Mouse (Mus musculus) megakaryocyte, adult 5-6 weeks (primary cell): ENCODE data around the gene Meox1. TPM values are rescaled to one million over a fixed set of nuclear protein-coding genes. Genes with fewer than 3 reads are reported as not detected.

ENCODE experiments used
- ATAC-seq: 2 replicates; pipeline ENCODE4 v1.8.0; 2016; ENCODE audit warnings: mild to moderate bottlenecking, inconsistent platforms; ENCODE audit not compliant: poor library complexity, severe bottlenecking
- total RNA-seq, 2 experiments: library from RNA; stranded (forward) in 1 of 2; stranded (reverse) in 1 of 2; fragments of 153-499, 151-499 nt in 1 of 2; fragments of 221-1000, 200-1000 nt in 1 of 2; gene quantifications; 2 replicates each; pipeline versions ENCODE4 v1.2.3 to v1.2.4; 2015 to 2017

Meox1 gene
- total RNA-seq, 2 experiments from 2014 or later: 0.15 TPM; not detected in 1

DNA sequence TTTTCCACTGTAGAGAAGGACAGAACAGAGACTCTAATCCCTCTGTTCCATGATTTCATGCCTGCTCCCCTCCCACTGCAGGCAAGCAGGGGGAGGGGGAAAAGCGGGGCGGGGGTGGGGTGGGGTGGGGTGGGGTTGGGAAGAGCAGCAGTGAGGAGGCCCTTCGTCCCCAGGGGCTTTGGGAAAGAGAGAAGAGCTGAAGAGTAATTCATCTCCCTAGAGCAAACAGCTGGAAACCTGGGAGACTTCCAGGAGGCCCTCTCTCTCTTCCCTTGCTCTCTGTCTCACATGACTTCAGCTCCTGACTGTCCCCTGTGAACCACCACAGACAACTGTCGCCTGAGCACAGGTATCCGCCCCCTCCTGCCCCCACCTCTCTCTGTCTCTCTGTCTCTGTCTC, 35.4 kb downstream of the Meox1 start:
- no peak for ATAC-seq

GRCm38 (mm10) chr11:101855950-101856712, 38.0 kb downstream of the Meox1 start:
- no peak for ATAC-seq

GRCm38 (mm10) chr11:101851042-101851441, 43.1 kb downstream of the Meox1 start:
- ATAC-seq: no peak

DNA sequence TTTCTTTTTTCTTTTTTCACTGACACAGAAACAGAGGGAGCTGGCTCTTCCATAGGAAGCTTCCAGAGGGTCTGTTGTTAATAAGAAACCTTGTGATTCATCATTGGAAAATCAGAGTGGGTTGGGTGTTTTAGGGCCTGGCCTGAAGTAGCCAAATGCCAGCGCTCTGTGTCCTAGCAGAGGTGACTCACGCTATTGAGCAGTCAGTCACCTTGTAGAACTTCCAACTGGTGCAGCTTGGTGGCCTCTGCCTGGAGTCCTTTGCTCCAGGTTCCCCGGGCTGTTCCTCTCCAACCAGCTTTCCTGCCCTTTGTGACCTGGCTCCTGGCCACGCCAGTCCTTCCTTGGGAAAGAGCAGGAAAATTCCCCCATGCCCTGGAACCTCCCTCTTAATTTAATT, 44.9 kb downstream of the Meox1 start:
- no peak for ATAC-seq

DNA sequence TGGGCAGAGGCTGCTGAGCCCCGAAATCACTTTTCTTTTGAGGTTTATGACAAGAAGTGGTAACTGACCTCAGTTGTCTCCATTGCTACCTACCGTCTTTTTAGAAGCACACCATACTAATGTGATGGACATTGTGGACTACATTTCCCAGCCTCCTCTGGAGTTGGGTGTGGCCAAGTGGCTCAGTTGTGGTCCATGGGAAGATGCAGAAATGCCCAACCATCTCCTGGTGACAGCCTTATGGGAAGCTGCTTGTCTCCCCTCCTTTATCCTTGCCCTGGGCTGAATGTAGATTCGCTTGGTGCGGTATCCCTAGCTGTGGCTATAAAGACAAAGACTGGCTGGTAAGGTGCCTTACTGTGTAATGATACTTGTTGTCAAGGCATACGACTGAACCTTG, 46.7 kb downstream of the Meox1 start:
- no peak for ATAC-seq

GRCm38 (mm10) chr11:101842773-101843163, 51.4 kb downstream of the Meox1 start:
- ATAC-seq: no peak

DNA sequence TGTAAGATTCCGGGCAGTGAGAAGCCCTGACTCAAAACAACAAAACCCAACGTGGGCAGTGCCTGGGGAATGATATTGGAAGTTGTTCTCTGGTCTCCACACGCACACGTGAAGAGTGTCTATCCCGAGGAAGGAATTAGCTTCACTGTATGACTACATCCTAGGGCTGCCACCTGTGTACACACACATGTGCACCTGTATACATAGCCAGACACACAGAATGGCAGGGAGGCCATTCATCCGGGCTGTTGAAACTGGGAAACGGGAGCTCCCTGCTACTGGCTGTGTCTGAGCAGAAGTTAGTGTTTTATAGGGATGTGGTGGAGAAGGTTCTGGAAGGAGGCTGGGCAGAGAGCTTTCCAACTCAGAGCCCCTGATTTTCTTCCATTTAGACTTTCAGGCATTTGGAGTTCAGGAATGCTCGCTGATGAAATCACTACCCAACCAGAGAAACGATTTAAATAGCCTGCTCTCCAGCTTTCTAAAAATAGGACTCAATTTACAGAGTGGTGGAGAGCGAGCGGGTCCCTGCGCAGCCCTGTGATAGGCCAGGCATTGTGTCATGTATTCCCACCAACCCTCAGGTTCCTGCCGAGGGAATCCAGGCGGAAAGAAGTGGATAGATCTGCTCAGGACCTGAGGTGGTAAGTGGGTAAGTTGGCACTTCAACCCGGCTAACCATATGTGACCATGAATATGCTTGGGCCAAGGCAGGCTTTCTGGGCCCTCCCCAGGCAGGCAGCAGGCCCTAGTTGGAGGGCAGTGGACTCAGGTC, 52.0 kb downstream of the Meox1 start:
- ATAC-seq: no peak

DNA sequence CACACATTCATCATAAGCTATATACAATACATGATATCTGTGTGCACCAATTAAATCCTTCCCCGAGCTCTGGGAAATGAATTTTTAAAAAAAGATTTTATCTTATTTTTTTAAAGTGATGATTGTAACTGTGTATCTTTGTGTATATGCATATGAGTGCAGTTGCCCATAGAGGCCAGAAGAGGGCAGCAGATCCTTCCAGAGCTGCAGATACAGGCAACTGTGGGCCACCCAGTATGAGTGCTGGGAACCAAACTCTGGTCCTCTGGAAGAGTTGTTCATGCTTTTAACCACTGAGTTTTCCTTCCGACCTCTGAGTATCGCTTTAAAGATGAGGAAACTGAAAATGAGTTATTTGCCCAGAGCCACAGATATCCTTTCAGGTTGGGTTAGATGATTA, 53.8 kb downstream of the Meox1 start:
- ATAC-seq: no peak

DNA sequence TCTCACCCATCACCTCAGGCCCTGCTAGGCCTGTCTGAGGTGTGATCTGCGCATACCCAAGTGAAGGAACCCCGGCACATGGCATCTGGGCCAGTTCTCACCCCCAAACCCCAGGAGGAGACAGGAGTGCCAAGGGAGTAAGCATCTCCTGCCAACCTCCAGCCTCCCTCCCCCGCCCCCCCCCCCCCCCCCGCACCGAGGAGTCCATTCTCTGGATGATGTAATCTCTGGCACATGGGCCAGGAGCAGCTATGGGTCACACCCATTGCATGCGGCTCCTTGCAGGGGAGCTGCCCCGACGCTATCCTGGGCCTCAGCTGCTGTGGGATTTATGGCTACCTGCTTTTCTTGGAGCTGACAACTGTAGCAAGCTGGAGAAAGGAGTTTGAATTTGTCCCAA, 54.7 kb downstream of the Meox1 start:
- ATAC-seq: no peak

DNA sequence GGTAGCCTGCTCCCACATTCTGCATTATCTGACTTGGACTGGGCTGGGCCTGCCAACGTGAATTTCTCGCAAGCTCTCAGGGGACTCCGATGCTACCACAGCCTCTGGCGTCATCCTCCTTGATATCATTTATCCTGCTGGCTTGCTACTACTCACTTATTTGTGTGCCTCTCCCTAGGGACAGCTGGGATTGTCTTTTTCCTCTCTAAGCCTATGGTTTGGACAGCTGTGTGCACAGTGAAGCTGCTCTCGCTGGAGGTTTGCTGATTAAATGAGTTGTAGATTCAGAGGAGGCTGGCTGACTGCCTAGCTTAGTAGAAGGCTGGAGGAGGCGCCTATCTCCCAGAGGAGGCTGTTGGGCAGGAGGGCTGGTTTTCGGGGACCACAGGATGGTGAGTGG, 62.2 kb downstream of the Meox1 start:
- no peak for ATAC-seq

GRCm38 (mm10) chr11:101830616-101831015, 63.6 kb downstream of the Meox1 start:
- ATAC-seq: no peak

DNA sequence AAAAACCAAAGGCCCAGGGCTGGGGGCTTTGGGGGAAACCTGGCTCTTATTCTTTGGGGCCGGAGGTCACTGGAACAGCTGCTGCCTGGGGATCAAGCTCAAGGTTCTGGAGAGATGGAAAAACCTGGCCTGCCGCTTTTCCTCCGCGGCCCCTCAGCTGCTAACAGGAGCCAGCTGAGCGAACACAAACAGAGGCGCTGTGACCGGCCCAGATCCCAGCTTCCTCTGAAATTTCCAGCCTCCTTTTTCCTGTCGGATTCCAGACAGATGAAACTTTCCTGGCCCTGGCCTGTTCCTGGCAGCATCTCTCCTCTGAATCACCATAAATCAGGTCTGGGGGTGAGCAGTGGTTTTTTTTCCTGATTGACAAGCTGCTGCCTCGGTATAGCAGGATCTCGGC, 64.1 kb downstream of the Meox1 start:
- no peak for ATAC-seq

DNA sequence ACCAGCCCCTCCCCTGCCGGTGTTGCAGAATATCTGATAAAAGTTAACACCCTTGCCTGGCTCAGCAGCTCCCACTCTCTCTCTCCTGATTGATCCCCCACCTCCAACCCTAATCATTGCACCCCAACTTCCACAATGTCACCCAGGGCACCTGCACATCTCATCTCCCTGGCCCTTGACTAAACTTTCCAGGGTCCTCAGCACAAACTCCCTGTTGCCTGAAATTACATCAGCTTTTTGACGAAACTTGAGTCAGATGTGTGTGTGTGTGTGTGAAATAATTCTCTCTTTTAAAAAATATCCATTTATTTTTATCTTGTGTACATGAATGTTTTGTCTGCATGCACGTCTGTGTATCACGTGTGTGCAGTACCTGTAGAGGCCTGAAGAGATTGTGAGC, 65.5 kb downstream of the Meox1 start:
- no peak for ATAC-seq

Other genes starting within 250 kb of the Meox1 start
- 1.7 and 2.3 TPM in 2 replicates for gene Arl4d, start 228.8 kb downstream of the Meox1 start, total RNA-seq (2015)
- 1.0 and 2.1 TPM in 2 replicates for gene Arl4d, start 228.8 kb downstream of the Meox1 start, total RNA-seq (2017)
- gene Dhx8, start 161.5 kb downstream of the Meox1 start, total RNA-seq (2015): 18.5 and 18.8 TPM in 2 replicates
- 36.9 and 39.1 TPM in 2 replicates for gene Dhx8, start 161.5 kb downstream of the Meox1 start, total RNA-seq (2017)
- not detected in 2 replicates for gene Etv4, start 109.0 kb downstream of the Meox1 start, total RNA-seq (2015)
- not detected in 2 replicates for gene Etv4, start 109.0 kb downstream of the Meox1 start, total RNA-seq (2017)
- not detected in 2 replicates for gene Sost, start 72.6 kb upstream of the Meox1 start, total RNA-seq (2015)
- gene Sost, start 72.6 kb upstream of the Meox1 start, total RNA-seq (2017): not detected in 2 replicates
- gene Cfap97d1, start 89.9 kb upstream of the Meox1 start, total RNA-seq (2015): not detected in 2 replicates
- not detected in 2 replicates for gene Cfap97d1, start 89.9 kb upstream of the Meox1 start, total RNA-seq (2017)
- 24.9 and 30.3 TPM in 2 replicates for gene Dusp3, start 92.6 kb upstream of the Meox1 start, total RNA-seq (2015)
- 21.9 and 25.2 TPM in 2 replicates for gene Dusp3, start 92.6 kb upstream of the Meox1 start, total RNA-seq (2017)
- not detected in 2 replicates for gene Mpp3, start 134.1 kb upstream of the Meox1 start, total RNA-seq (2015)
- gene Mpp3, start 134.1 kb upstream of the Meox1 start, total RNA-seq (2017): not detected in 2 replicates
- gene Cd300lg, start 147.1 kb upstream of the Meox1 start, total RNA-seq (2015): 56.1 and 63.1 TPM in 2 replicates
- gene Cd300lg, start 147.1 kb upstream of the Meox1 start, total RNA-seq (2017): 37.9 and 40.4 TPM in 2 replicates
- 0.02 and 0.57 TPM in 2 replicates for gene Mpp2, start 194.1 kb upstream of the Meox1 start, total RNA-seq (2015)
- gene Mpp2, start 194.1 kb upstream of the Meox1 start, total RNA-seq (2017): 0.11 TPM in 1 of 2 replicates, not detected in the other
- not detected in 2 replicates for gene Ppy, start 206.9 kb upstream of the Meox1 start, total RNA-seq (2015)
- not detected in 2 replicates for gene Ppy, start 206.9 kb upstream of the Meox1 start, total RNA-seq (2017)
- not detected in 2 replicates for gene Pyy, start 213.5 kb upstream of the Meox1 start, total RNA-seq (2015)
- gene Pyy, start 213.5 kb upstream of the Meox1 start, total RNA-seq (2017): not detected in 2 replicates